Mouse (Mus musculus): ENCODE results near the gene Ranbp3.

DNA sequence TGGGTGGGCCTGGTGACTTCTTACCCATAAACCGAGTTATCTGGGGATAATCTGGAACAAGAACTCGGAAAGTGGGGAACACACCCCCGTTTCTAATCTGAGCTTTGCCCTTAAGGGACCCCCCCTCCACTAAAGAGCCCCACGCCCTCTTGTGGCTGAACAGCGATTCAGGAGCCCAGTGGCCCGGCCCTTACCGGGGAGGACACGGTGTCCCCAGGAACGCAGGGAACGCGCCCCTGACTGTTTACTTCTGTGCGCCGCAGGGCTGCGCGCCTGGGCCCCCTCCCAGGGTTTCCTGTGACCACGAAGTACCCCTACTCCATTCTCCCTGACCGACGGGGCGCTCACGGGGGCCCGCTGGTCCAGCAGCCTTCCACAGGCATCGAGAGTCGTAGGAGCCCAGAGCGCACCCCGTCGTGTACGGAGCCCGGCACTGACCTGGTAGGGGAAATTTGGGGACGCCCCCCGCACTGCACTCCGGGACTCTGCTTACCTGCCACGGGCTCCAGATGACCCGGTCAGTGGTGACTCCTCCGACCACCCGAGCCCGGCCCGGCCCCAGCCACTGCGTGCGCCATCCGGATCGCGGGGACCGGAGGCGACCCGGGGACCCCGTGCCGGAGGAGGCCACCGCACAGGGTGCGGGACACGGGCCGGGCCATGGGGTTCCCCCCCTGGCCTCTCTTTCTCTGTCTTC lies 83.8 kb downstream of the Ranbp3 start:
- TF ChIP-seq CTCF (IDR thresholded peaks at IDR 0.05; ENCODE audit: low read depth, low read length), result no peak
- TF ChIP-seq TAL1 (conservative IDR thresholded peaks at IDR 0.05; ENCODE audit: low read depth, low read length), result no peak
- no peak for TF ChIP-seq GATA1 (IDR thresholded peaks at IDR 0.05; ENCODE audit: borderline replicate concordance, low read length)

Data from G1E (cell line).